Mouse (Mus musculus) lung, embryonic 16.5 days (tissue): ENCODE measurements around the gene Mogat2. TPM values are rescaled to one million over a fixed set of nuclear protein-coding genes. Genes with fewer than 3 reads are reported as not detected.

ENCODE experiments used
- ATAC-seq: fragments of 200-750 bp; cut with Nextera tagmentation; 2 replicates; pipeline ENCODE4 v1.8.0; 2017; ENCODE audit warnings: low read depth, mild to moderate bottlenecking, moderate library complexity
- H3K27ac ChIP-seq: fragments of 300-500 bp; sonication (generic); 2 replicates; pipeline ENCODE4 v1.5.1; 2014; ENCODE audit warnings: mild to moderate bottlenecking, control low read depth, low read length
- H3K27me3 ChIP-seq: fragments of 300-500 bp; sonication (generic); 2 replicates; pipeline ENCODE4 v1.6.1; 2014; ENCODE audit warnings: low read depth, low read length, mixed read lengths; ENCODE audit not compliant: control insufficient read depth, insufficient read depth
- H3K36me3 ChIP-seq: fragments of 300-500 bp; sonication (generic); 2 replicates; pipeline ENCODE4 v1.6.1; 2014; ENCODE audit warnings: low read length; ENCODE audit not compliant: control insufficient read depth, insufficient read depth
- H3K4me1 ChIP-seq: fragments of 300-500 bp; sonication (generic); replicated peaks from 2 replicates; pipeline ENCODE4 v1.6.1; 2014; ENCODE audit warnings: low read length, mixed read lengths; ENCODE audit not compliant: control insufficient read depth, insufficient read depth
- H3K4me2 ChIP-seq: fragments of 300-500 bp; sonication (generic); 2 replicates; pipeline ENCODE4 v1.6.1; 2014; ENCODE audit warnings: low read depth, low read length, control low read depth
- H3K4me3 ChIP-seq: fragments of 300-500 bp; sonication (generic); 2 replicates; pipeline ENCODE4 v1.5.1; 2014; ENCODE audit warnings: mild to moderate bottlenecking, low read length, control low read depth
- H3K9ac ChIP-seq: fragments of 300-500 bp; sonication (generic); 2 replicates; pipeline ENCODE4 v1.6.1; 2014; ENCODE audit warnings: low read length, control low read depth
- H3K9me3 ChIP-seq: fragments of 300-500 bp; sonication (generic); 2 replicates; pipeline ENCODE4 v1.6.1; 2016; ENCODE audit warnings: low read length; ENCODE audit not compliant: control insufficient read depth
- WGBS: fragments of 180-500 bp; shearing (Covaris S2); extraction: QIAGEN DNeasy Blood & Tissue Kit; methylation state at CpG from one replicate; pipeline ENCODE4 v1.1.7; 2014; 5-methylcytosine and 5-hydroxymethylcytosine counted together
- polyA plus RNA-seq: library from polyadenylated mRNA; unstranded; fragments of >200 nt; fragmentation: Nextera tagmentation; extraction: Ambion mirVana; gene quantifications from 2 replicates; pipeline ENCODE4 v1.2.1, GENCODE M21; 2015

Mogat2 gene
- 0.80 and 0.94 TPM in 2 replicates for polyA plus RNA-seq

- Histone ChIP-seq H3K4me3 (peak within 1 kb of the TSS; percentile 29), H3K4me2 (peak within 1 kb of the TSS; percentile 52)
Measured at GRCm38 (mm10) chr7:99238417-99238816, at the start of gene Mogat2. Gene Mogat2 (minus strand): TSS chr7:99238619.

DNA sequence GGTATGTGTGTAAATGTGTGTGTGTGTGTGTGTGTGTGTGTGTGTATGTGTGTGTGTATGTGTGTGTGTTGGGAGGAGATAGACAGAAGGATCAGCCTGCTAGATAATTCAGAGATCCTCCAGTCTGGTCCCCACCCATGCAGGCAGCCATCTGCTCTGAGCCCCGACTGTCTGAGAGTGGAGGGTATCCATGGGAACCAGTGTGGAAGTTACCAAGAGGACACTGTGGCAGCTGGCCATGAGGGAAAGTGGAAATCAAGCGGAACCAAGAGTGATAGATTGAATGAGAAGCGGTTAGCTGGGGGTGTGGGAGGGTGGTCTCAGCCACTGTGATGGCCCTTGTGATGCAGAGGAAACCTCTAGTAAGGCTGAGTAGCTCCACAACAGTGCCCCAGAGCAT, 48.9 kb upstream of the Mogat2 start:
- Histone ChIP-seq H3K4me2 (no peak overlapping the region), H3K27me3 (peaks cover 7% of the 10 kb centered on the region; the same call in 1 of the 2 replicates), H3K4me1 (peaks cover 14% of the 10 kb centered on the region), H3K36me3 (no peaks in the 10 kb centered on the region), H3K9me3 (peaks cover 3% of the 10 kb centered on the region; the same call in 1 of the 2 replicates), H3K27ac (no peak overlapping the region), H3K9ac (no peak overlapping the region), H3K4me3 (no peak overlapping the region)
- no peak for ATAC-seq
- WGBS, result 38% methylated on average over 3 of the region's 3 CpGs

More at GRCm38 (mm10) chr7:99238417-99238816, at the start of gene Mogat2:
- WGBS, result 2% methylated on average over 13 of the region's 13 CpGs
- peak; percentile 84 for ATAC-seq
- peaks cover 10% of the 10 kb centered on the region for H3K4me1 ChIP-seq
- no peaks in the 10 kb centered on the region for H3K9me3 ChIP-seq
- no peak within 1 kb of the TSS for H3K9ac ChIP-seq
- H3K27ac ChIP-seq, result no peak within 1 kb of the TSS
- H3K36me3 ChIP-seq, result no peaks in the 10 kb centered on the region
- H3K27me3 ChIP-seq, result peaks cover 9% of the 10 kb centered on the region

- Histone ChIP-seq H3K9me3 (no peaks in the 10 kb centered on the region), H3K4me1 (no peaks in the 10 kb centered on the region), H3K27ac (no peak overlapping the region), H3K36me3 (no peaks in the 10 kb centered on the region), H3K27me3 (no peaks in the 10 kb centered on the region), H3K9ac (no peak overlapping the region), H3K4me3 (no peak overlapping the region), H3K4me2 (no peak overlapping the region)
- 59% methylated on average over 8 of the region's 8 CpGs for WGBS
- no peak for ATAC-seq
Measured at GRCm38 (mm10) chr7:99279586-99279985, 41.2 kb upstream of the Mogat2 start.

DNA sequence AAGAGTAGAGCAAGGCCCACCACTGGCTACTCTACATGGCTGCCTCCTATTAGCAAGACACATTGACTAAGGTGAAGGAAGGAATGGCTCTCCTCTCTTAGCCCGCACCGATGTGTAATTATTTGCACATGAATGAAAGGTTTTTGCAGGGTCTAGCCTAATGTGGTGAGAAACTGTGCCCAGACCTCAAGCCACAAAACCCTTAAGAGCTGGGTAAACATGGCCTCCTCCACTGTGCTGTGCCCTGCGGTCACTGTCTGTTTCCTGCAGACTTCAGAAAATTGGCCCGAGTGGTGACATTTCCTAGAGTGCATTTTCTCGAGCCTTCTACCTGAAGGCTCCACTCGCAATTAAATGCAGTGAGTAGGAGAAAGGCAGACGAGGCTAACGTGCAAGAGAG, 39.9 kb upstream of the Mogat2 start:
- H3K4me2 ChIP-seq, result no peak overlapping the region
- H3K9me3 ChIP-seq, result no peaks in the 10 kb centered on the region
- WGBS, result 63% methylated on average over 8 of the region's 8 CpGs
- no peaks in the 10 kb centered on the region for H3K27me3 ChIP-seq
- no peak overlapping the region for H3K9ac ChIP-seq
- no peaks in the 10 kb centered on the region for H3K4me1 ChIP-seq
- H3K27ac ChIP-seq, result no peak overlapping the region
- no peak overlapping the region for H3K4me3 ChIP-seq
- peak; percentile 43; the same call in 1 of the 2 replicates for ATAC-seq
- H3K36me3 ChIP-seq, result no peaks in the 10 kb centered on the region

GRCm38 (mm10) chr7:99276679-99277078, 38.3 kb upstream of the Mogat2 start:
- Histone ChIP-seq H3K27me3 (no peaks in the 10 kb centered on the region), H3K9me3 (no peaks in the 10 kb centered on the region), H3K9ac (no peak overlapping the region), H3K4me2 (no peak overlapping the region), H3K4me1 (0 out of 2 replicates have a peak, but pooled peaks cover 1% of the 10 kb centered on the region), H3K36me3 (no peaks in the 10 kb centered on the region), H3K4me3 (no peak overlapping the region), H3K27ac (no peak overlapping the region)
- 30% methylated on average over 1 of the region's 1 CpGs for WGBS
- peak; percentile 54 for ATAC-seq

- H3K4me3 ChIP-seq, result no peak overlapping the region
- H3K4me1 ChIP-seq, result peaks cover 7% of the 10 kb centered on the region; the same call in 1 of the 2 replicates
- no peaks in the 10 kb centered on the region for H3K36me3 ChIP-seq
- no peak overlapping the region for H3K4me2 ChIP-seq
- WGBS, result 62% methylated on average over 6 of the region's 6 CpGs
- no peak overlapping the region for H3K9ac ChIP-seq
- no peaks in the 10 kb centered on the region for H3K9me3 ChIP-seq
- H3K27me3 ChIP-seq, result no peaks in the 10 kb centered on the region; the same call in 1 of the 2 replicates
- no peak for ATAC-seq
- H3K27ac ChIP-seq, result no peak overlapping the region
Measured at GRCm38 (mm10) chr7:99275131-99275530, 36.7 kb upstream of the Mogat2 start.

DNA sequence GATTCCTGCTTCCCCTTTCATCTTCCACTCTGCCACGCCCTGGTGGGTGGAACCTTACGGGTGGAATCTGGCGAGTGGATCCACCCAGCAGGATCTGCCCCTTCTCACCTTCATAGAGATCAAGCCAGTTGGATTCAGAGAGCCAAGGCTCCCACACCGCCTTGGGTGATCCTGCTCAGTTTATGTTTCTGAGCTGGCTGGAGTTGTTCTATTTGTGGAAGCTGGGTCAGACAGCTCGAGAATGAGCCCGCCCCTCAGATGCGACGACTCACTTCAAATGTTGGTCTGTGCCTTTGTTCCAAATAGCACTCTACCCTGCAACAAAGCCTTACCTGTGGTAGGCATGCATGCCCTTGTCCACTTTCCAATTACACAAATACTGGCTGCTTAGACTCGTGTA, 33.2 kb upstream of the Mogat2 start:
- peaks cover 31% of the 10 kb centered on the region for H3K4me1 ChIP-seq
- no peak overlapping the region for H3K4me3 ChIP-seq
- 39% methylated on average over 9 of the region's 9 CpGs for WGBS
- no peaks in the 10 kb centered on the region for H3K36me3 ChIP-seq
- H3K27me3 ChIP-seq, result peaks cover 34% of the 10 kb centered on the region
- no peak overlapping the region for H3K4me2 ChIP-seq
- H3K27ac ChIP-seq, result no peak overlapping the region
- ATAC-seq, result no peak
- no peak overlapping the region for H3K9ac ChIP-seq
- H3K9me3 ChIP-seq, result no peaks in the 10 kb centered on the region

DNA sequence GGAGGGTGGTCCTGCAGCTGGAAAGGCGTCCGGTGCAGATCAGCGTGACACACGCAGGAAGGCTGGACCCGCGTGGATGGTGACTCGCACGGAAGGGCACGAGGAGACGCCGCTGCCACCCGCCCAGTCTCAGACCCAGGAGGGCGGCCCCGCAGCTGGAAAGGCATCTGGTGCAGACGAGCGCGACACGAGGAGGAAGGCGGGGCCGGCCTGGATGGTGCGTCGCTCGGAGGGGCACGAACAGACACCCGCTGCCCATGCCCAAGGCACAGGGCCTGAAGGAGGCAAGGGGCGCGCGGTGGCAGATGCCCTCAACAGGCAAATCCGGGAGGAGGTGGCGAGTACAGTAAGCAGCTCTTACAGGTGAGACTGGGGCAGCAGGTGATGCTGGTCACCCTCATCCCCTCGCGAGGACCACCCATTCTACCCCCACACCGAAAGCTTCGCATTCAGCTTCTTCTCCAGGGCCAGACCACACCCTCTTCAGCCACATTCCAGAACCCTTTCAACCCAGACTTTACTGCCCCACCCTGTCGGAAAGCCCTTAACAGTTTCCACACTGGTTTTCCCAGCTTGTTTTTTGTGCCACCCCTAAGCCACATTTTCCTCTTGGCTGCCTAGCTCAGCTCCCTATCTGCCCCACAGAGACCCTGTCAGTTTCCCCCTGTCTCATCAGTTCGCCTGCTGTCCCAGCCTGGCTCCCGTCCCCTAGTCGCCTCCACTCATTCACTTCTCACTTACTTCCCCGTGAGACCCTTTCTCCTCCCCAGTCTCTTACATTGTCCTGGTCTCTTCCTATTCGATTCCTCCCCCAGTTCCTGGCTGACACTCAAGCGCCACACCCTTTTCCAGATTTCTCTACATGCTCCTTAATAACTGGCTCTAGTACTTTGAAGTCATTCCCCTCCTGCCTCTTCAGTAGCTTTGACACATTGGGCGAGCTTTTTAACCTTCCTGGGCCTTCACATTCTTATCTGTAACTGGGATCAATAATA, 30.8 kb upstream of the Mogat2 start:
- no peaks in the 10 kb centered on the region for H3K9me3 ChIP-seq
- H3K4me1 ChIP-seq, result peaks cover 31% of the 10 kb centered on the region
- no peak overlapping the region for H3K27ac ChIP-seq
- H3K4me2 ChIP-seq, result peak overlapping the region; percentile 83
- H3K4me3 ChIP-seq, result peak overlapping the region; percentile 54
- peak overlapping the region; percentile 49; the same call in 1 of the 2 replicates for H3K9ac ChIP-seq
- ATAC-seq, result peak; percentile 66
- 8% methylated on average over 42 of the region's 42 CpGs for WGBS
- no peaks in the 10 kb centered on the region for H3K36me3 ChIP-seq
- H3K27me3 ChIP-seq, result peaks cover 52% of the 10 kb centered on the region

GRCm38 (mm10) chr7:99268506-99268900, 30.1 kb upstream of the Mogat2 start:
- WGBS, result under 1% methylated on average over 29 of the region's 29 CpGs
- H3K4me3 ChIP-seq, result peak overlapping the region; percentile 54
- H3K27ac ChIP-seq, result no peak overlapping the region
- peaks cover 31% of the 10 kb centered on the region for H3K4me1 ChIP-seq
- peak overlapping the region; percentile 49 for H3K9ac ChIP-seq
- no peaks in the 10 kb centered on the region for H3K9me3 ChIP-seq
- ATAC-seq, result peak; percentile 32; the same call in 1 of the 2 replicates
- no peaks in the 10 kb centered on the region for H3K36me3 ChIP-seq
- peaks cover 52% of the 10 kb centered on the region for H3K27me3 ChIP-seq
- peak overlapping the region; percentile 83 for H3K4me2 ChIP-seq
